Mouse (Mus musculus) ES-E14 (cell line): ENCODE data around the gene Nptxr. TPM values are rescaled to one million over a fixed set of nuclear protein-coding genes. Genes with fewer than 3 reads are reported as not detected.

ENCODE experiments used
- DNase-seq: peaks from one replicate; pipeline ENCODE4 v3.0.0-alpha.2; 2013; ENCODE audit warnings: low read depth, low spot score
- H3K27ac ChIP-seq: 2 replicates; pipeline ENCODE4 v1.5.1; 2012; ENCODE audit warnings: low read depth, mild to moderate bottlenecking, low read length, moderate library complexity, mixed read lengths; ENCODE audit not compliant: poor library complexity, insufficient read depth, severe bottlenecking
- H3K36me3 ChIP-seq: 2 replicates; pipeline ENCODE4 v1.6.1; 2012; ENCODE audit warnings: mild to moderate bottlenecking, low read length, moderate library complexity, mixed read lengths; ENCODE audit not compliant: control insufficient read depth, poor library complexity, insufficient read depth, severe bottlenecking
- H3K4me1 ChIP-seq, 2 experiments: fragments of 150-350 bp in 1 of 2; sonication (generic) in 1 of 2; 2 replicates each; pipeline ENCODE4 v1.6.1; 2012; ENCODE audit warnings: low read length in 2 of 2, mild to moderate bottlenecking in 1 of 2, mixed read lengths in 1 of 2; ENCODE audit not compliant: control insufficient read depth in 2 of 2, insufficient read depth in 2 of 2, poor library complexity in 1 of 2
- H3K4me3 ChIP-seq, 2 experiments: fragments of 150-350 bp in 1 of 2; sonication (generic) in 1 of 2; 2 replicates each; pipeline ENCODE4 v1.5.1; 2012; ENCODE audit warnings: low read length in 2 of 2, low read depth in 1 of 2, mild to moderate bottlenecking in 1 of 2, mixed read lengths in 1 of 2; ENCODE audit not compliant: insufficient read depth in 1 of 2, poor library complexity in 1 of 2, severe bottlenecking in 1 of 2
- H3K9ac ChIP-seq: 2 replicates; pipeline ENCODE4 v1.6.1; 2012; ENCODE audit warnings: low read depth, mild to moderate bottlenecking, low read length, mixed read lengths; ENCODE audit not compliant: poor library complexity, insufficient read depth, severe bottlenecking
- H3K9me3 ChIP-seq: fragments of 150-350 bp; sonication (generic); 2 replicates; pipeline ENCODE4 v1.6.1; 2012; ENCODE audit warnings: low read depth, mild to moderate bottlenecking, low read length; ENCODE audit not compliant: control insufficient read depth, insufficient read depth
- CHD2 ChIP-seq: IDR thresholded peaks from 2 replicates; pipeline ENCODE4 v1.6.1; 2014; ENCODE audit warnings: mild to moderate bottlenecking, low read depth, low read length, inconsistent platforms
- HCFC1 ChIP-seq: IDR thresholded peaks from 2 replicates; pipeline ENCODE4 v1.6.1; 2012; ENCODE audit warnings: low read length, inconsistent platforms, borderline replicate concordance; ENCODE audit not compliant: insufficient read depth
- MAFK ChIP-seq: IDR thresholded peaks from 2 replicates; pipeline ENCODE4 v1.6.1; 2014; ENCODE audit warnings: mild to moderate bottlenecking, low read depth, low read length, inconsistent platforms; ENCODE audit not compliant: insufficient read depth
- ZC3H11A ChIP-seq: IDR thresholded peaks from 2 replicates; pipeline ENCODE4 v1.6.1; 2012; ENCODE audit warnings: low read depth, mild to moderate bottlenecking, inconsistent platforms, low read length, borderline replicate concordance
- ZNF384 ChIP-seq: IDR thresholded peaks from 2 replicates; pipeline ENCODE4 v1.6.1; 2012; ENCODE audit warnings: low read depth, low read length, inconsistent platforms
- in situ Hi-C, 2 experiments: fragments of 600-800 bp; cut with MboI; formaldehyde crosslinking; loops; one replicate each; pipeline ENCODE4 v1.15.1; 2025; ENCODE audit warnings: low sequenced_read_pairs in 2 of 2, inconsistent platforms in 1 of 2; ENCODE audit not compliant: unreplicated experiment in 2 of 2
- total RNA-seq: library from RNA; depleted of rRNA; stranded (reverse); fragments of 300-350 nt; gene quantifications from 2 replicates; pipeline ENCODE4 v1.2.3, GENCODE M21; 2012

Gene Nptxr
- total RNA-seq, 1 experiment: 7.9 TPM

- no peak overlapping the region for H3K27ac ChIP-seq
- H3K36me3 ChIP-seq: no peaks in the 10 kb centered on the region
- in situ Hi-C loops: loop anchor here in 1 of 2 experiments (25.0 kb wide), 1 partner anchor 306 kb away; no protein-coding TSS in a partner anchor
- peaks cover 0 to 3% of the 10 kb centered on the region in 2 experiments; a peak in 1 of 4 replicates for H3K4me1 ChIP-seq
- no peak overlapping the region for H3K9ac ChIP-seq
- DNase-seq: no peak
- no peak overlapping the region for H3K4me3 ChIP-seq
- TF ChIP-seq MAFK (no peak), ZC3H11A (no peak), CHD2 (no peak), HCFC1 (no peak), ZNF384 (no peak)
- no peaks in the 10 kb centered on the region for H3K9me3 ChIP-seq
Measured at GRCm38 (mm10) chr15:79755977-79756625, 48.5 kb downstream of the Nptxr start.

DNA sequence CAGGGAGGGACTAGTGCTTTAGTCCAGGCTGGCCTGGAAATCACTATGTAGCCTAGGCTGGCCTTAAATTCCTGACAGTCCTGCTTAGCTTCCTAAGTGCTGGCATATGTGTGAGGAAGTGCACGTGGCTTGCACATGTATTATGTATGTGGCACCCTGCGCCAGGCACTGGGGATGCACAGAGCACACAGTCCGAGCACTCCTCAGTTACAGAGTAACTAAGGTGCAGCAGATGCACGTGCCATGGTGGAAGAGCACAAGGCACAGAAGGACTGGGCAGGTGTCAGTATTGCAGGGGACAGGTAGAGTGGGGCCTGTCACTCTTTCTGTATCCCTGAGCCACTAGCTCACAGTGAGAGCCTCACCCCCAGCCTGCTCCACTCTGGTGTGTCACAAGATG lies 49.4 kb downstream of the Nptxr start:
- no peak for DNase-seq
- H3K27ac ChIP-seq: no peak overlapping the region
- no peak overlapping the region for H3K9ac ChIP-seq
- H3K4me3 ChIP-seq: no peak overlapping the region
- in situ Hi-C loops: loop anchor here in 1 of 2 experiments (25.0 kb wide), 1 partner anchor 307 kb away; no protein-coding TSS in a partner anchor
- no peaks in the 10 kb centered on the region for H3K9me3 ChIP-seq
- peaks cover 0 to 3% of the 10 kb centered on the region in 2 experiments; a peak in 1 of 4 replicates for H3K4me1 ChIP-seq
- TF ChIP-seq ZC3H11A: no peak
- TF ChIP-seq HCFC1: no peak
- no peak for TF ChIP-seq MAFK
- no peak for TF ChIP-seq CHD2
- TF ChIP-seq ZNF384: no peak
- no peaks in the 10 kb centered on the region for H3K36me3 ChIP-seq

DNA sequence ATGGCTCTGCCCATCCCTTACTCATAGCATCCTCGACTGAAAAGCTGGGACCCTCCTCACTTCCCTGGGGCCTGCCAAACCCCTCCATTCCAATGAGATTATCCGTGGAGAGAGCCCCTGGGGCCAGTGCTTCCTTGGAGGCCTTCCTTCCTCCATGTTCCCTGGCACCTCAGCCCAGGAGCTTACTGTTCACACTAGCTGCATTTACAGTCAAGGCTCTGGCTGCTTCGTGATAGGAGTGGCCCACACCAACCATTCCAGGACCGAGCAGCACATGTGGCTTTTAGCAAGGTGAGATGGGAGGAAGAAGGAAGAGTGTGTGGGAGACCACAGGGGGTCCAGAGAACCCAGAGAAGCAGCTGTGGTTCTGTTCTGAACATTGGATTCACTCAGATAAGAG lies 50.7 kb downstream of the Nptxr start:
- peaks cover 0 to 5% of the 10 kb centered on the region in 2 experiments; a peak in 1 of 4 replicates for H3K4me1 ChIP-seq
- no peaks in the 10 kb centered on the region for H3K36me3 ChIP-seq
- H3K4me3 ChIP-seq: no peak overlapping the region
- H3K27ac ChIP-seq: no peak overlapping the region
- H3K9ac ChIP-seq: no peak overlapping the region
- no peaks in the 10 kb centered on the region for H3K9me3 ChIP-seq
- TF ChIP-seq CHD2 (no peak), MAFK (no peak), ZNF384 (no peak), HCFC1 (no peak), ZC3H11A (no peak)
- no peak for DNase-seq
- in situ Hi-C loops: loop anchor here in 1 of 2 experiments (25.0 kb wide), 1 partner anchor 308 kb away; no protein-coding TSS in a partner anchor

- no peak overlapping the region for H3K4me3 ChIP-seq
- no peak for DNase-seq
- TF ChIP-seq MAFK (no peak), HCFC1 (no peak), ZNF384 (no peak)
- H3K27ac ChIP-seq: no peak overlapping the region
- in situ Hi-C loops: loop anchor here in 1 of 2 experiments (25.0 kb wide), 1 partner anchor 309 kb away; no protein-coding TSS in a partner anchor
- no peaks in the 10 kb centered on the region for H3K36me3 ChIP-seq
- H3K4me1 ChIP-seq: peaks cover 3 to 8% of the 10 kb centered on the region in 2 experiments; a peak in 2 of 4 replicates
- H3K9ac ChIP-seq: no peak overlapping the region
- no peaks in the 10 kb centered on the region for H3K9me3 ChIP-seq
Measured at GRCm38 (mm10) chr15:79753420-79753752, 51.2 kb downstream of the Nptxr start.
